Mouse (Mus musculus): ENCODE measurements around the gene Olfr90.

DNA sequence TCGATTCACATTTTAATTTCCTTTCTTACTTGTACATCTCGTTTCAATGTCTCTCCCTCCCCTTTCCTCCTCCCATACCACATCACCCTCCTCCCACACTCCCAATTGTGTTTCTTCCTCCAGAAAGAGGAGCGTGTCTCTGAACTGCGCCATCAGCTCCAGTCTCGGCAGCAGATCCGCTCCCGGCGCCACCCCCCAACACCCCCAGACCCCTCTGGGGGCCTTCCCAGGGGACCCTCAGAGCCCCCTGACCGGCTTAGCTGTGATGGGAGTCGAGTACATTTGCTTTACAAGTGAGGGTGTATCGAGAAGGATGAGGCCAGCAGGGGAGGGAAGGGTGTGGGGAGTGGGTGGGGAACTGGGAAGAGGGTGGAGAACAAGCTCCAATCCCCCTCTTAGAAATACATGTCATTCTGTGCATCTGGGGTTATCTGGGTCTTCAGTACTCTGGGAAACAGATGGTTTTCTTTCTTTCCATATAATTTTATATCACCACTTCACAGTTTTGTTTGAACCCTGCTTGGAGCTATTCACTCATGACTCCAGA lies 15.5 kb downstream of the Olfr90 start:
- TF ChIP-seq CTCF (IDR thresholded peaks at IDR 0.05; ENCODE audit: borderline replicate concordance, insufficient read depth, low read length) (no peak), POLR2A (IDR thresholded peaks at IDR 0.05; ENCODE audit: low read depth, low read length) (no peak)
